Mouse (Mus musculus) ZHBTc4 (cell line): ENCODE measurements around the gene Pnpla6.

Experiments
- DNase-seq: peaks from one replicate; pipeline ENCODE4 v3.0.0-alpha.2; 2011; ENCODE audit warnings: low read depth, low spot score

Pnpla6 gene

GRCm38 (mm10) chr8:3507979-3508754 is 7.0 kb upstream of the Pnpla6 start:
- no peak for DNase-seq

- DNase-seq: no peak
Observed at GRCm38 (mm10) chr8:3514681-3515247, 420 bp upstream of the Pnpla6 start.

GRCm38 (mm10) chr8:3515771-3516417 is 710 bp downstream of the Pnpla6 start:
- DNase-seq: peak; percentile 58

- DNase-seq: peak; percentile 95
Observed at GRCm38 (mm10) chr8:3516450-3517116, 1.4 kb downstream of the Pnpla6 start.

- no peak for DNase-seq
Observed at GRCm38 (mm10) chr8:3517117-3517495, 1.9 kb downstream of the Pnpla6 start.

GRCm38 (mm10) chr8:3522007-3522697 is 7.0 kb downstream of the Pnpla6 start:
- no peak for DNase-seq

- DNase-seq: no peak
Observed at GRCm38 (mm10) chr8:3530816-3531215, 15.6 kb downstream of the Pnpla6 start.

GRCm38 (mm10) chr8:3531936-3532335 is 16.8 kb downstream of the Pnpla6 start:
- peak; percentile 52 for DNase-seq

- DNase-seq: peak; percentile 94
Observed at GRCm38 (mm10) chr8:3536053-3536841, 21.1 kb downstream of the Pnpla6 start.

- no peak for DNase-seq
Observed at GRCm38 (mm10) chr8:3536940-3537339, 21.8 kb downstream of the Pnpla6 start.

- DNase-seq: no peak
Observed at GRCm38 (mm10) chr8:3537666-3538065, 22.5 kb downstream of the Pnpla6 start.

GRCm38 (mm10) chr8:3539146-3539545 is 24.0 kb downstream of the Pnpla6 start:
- DNase-seq: no peak

- DNase-seq: no peak
Observed at GRCm38 (mm10) chr8:3540076-3540475, 24.9 kb downstream of the Pnpla6 start.

- DNase-seq: peak; percentile 70
Observed at GRCm38 (mm10) chr8:3546511-3546910, 31.3 kb downstream of the Pnpla6 start.

GRCm38 (mm10) chr8:3552240-3552639 is 37.1 kb downstream of the Pnpla6 start:
- peak; percentile 86 for DNase-seq

- no peak for DNase-seq
Observed at GRCm38 (mm10) chr8:3556114-3556513, 40.9 kb downstream of the Pnpla6 start.

GRCm38 (mm10) chr8:3567641-3568371 is 52.6 kb downstream of the Pnpla6 start, which contains the start of gene C330021F23Rik:
Gene C330021F23Rik (plus strand): TSS chr8:3567990.
- DNase-seq: peak; percentile 91

- DNase-seq: no peak
Observed at GRCm38 (mm10) chr8:3568378-3568777, 53.2 kb downstream of the Pnpla6 start.

GRCm38 (mm10) chr8:3569784-3570183 is 54.6 kb downstream of the Pnpla6 start:
- no peak for DNase-seq

GRCm38 (mm10) chr8:3574546-3574945 is 59.4 kb downstream of the Pnpla6 start:
- peak; percentile 78 for DNase-seq
